Mouse (Mus musculus): Measurements from ENCODE around the gene Notch2. TPM values are rescaled to one million over a fixed set of nuclear protein-coding genes. Genes with fewer than 3 reads are reported as not detected.

The Notch2 gene
- total and polyA plus RNA-seq, 2 experiments from 2014 or later: 8.1 to 28.4 TPM

GRCm38 (mm10) chr3:98157585-98157984 lies 144.3 kb downstream of the Notch2 start:
- ATAC-seq (no peak), DNase-seq (no peak)
- H3K4me1 ChIP-seq (ENCODE audit: insufficient read depth): no peaks in the 10 kb centered on the region
- H3K36me3 ChIP-seq (ENCODE audit: insufficient read depth): no peaks in the 10 kb centered on the region
- WGBS: 72% methylated on average over 2 of the region's 2 CpGs
- no peak overlapping the region for H3K4me3 ChIP-seq (ENCODE audit: low read depth, low read length)
- no peak overlapping the region for H3K9ac ChIP-seq
- no peak for TF ChIP-seq CTCF (IDR thresholded peaks at IDR 0.05; ENCODE audit: low read depth)
- no peak overlapping the region for H3K4me2 ChIP-seq (ENCODE audit: low read depth)
- H3K27me3 ChIP-seq (ENCODE audit: insufficient read depth, low read length): no peaks in the 10 kb centered on the region
- no peaks in the 10 kb centered on the region for H3K9me3 ChIP-seq (ENCODE audit: low read length)
- no peak overlapping the region for H3K27ac ChIP-seq (ENCODE audit: low read depth, low read length)

GRCm38 (mm10) chr3:98158646-98159045 lies 145.3 kb downstream of the Notch2 start:
- no peaks in the 10 kb centered on the region for H3K9me3 ChIP-seq (ENCODE audit: low read length)
- no peaks in the 10 kb centered on the region for H3K27me3 ChIP-seq (ENCODE audit: insufficient read depth, low read length)
- 75% methylated on average over 4 of the region's 4 CpGs for WGBS
- H3K27ac ChIP-seq (ENCODE audit: low read depth, low read length): no peak overlapping the region
- H3K9ac ChIP-seq: no peak overlapping the region
- DNase-seq (no peak), ATAC-seq (no peak)
- H3K4me2 ChIP-seq (ENCODE audit: low read depth): no peak overlapping the region
- H3K4me1 ChIP-seq (ENCODE audit: insufficient read depth): no peaks in the 10 kb centered on the region
- no peaks in the 10 kb centered on the region for H3K36me3 ChIP-seq (ENCODE audit: insufficient read depth)
- TF ChIP-seq CTCF (IDR thresholded peaks at IDR 0.05; ENCODE audit: low read depth): no peak
- H3K4me3 ChIP-seq (ENCODE audit: low read depth, low read length): no peak overlapping the region

DNA sequence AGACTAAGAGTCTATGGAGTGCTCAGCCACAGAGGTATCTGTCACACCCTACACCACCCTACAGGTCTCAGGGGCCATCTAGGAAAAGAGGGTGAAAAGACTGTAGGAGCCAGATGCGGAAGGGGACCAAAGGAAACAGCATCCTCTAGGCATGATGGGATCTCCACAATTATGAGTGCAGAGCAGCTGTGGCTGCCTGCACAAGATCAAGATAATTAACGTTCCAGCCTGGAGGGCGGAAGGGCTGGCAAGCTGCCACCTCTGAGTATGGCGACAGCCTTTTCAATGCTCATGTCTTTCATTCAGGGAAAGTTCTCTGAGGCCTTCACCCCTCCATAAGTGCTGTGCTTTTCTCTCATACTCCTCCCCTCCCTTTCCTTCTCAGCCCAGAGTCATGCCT lies 146.0 kb downstream of the Notch2 start:
- Histone ChIP-seq H3K27ac (ENCODE audit: low read depth, low read length) (no peak overlapping the region), H3K4me3 (ENCODE audit: low read depth, low read length) (no peak overlapping the region), H3K4me2 (ENCODE audit: low read depth) (no peak overlapping the region), H3K9ac (no peak overlapping the region), H3K4me1 (ENCODE audit: insufficient read depth) (no peaks in the 10 kb centered on the region), H3K9me3 (ENCODE audit: low read length) (no peaks in the 10 kb centered on the region), H3K36me3 (ENCODE audit: insufficient read depth) (no peaks in the 10 kb centered on the region), H3K27me3 (ENCODE audit: insufficient read depth, low read length) (no peaks in the 10 kb centered on the region)
- peak; percentile 20 for DNase-seq
- no peak for TF ChIP-seq CTCF (IDR thresholded peaks at IDR 0.05; ENCODE audit: low read depth)
- ATAC-seq: peak; percentile 59
- 18% methylated on average over 4 of the region's 4 CpGs for WGBS

GRCm38 (mm10) chr3:98160330-98160729 lies 147.0 kb downstream of the Notch2 start, which contains the start of gene Adam30:
TSS of gene Adam30 (plus strand) at chr3:98160630.
- Histone ChIP-seq H3K36me3 (ENCODE audit: insufficient read depth) (no peaks in the 10 kb centered on the region), H3K9ac (no peak within 1 kb of the TSS), H3K4me2 (ENCODE audit: low read depth) (no peak within 1 kb of the TSS), H3K27me3 (ENCODE audit: insufficient read depth, low read length) (no peaks in the 10 kb centered on the region), H3K4me3 (ENCODE audit: low read depth, low read length) (no peak within 1 kb of the TSS), H3K9me3 (ENCODE audit: low read length) (no peaks in the 10 kb centered on the region), H3K27ac (ENCODE audit: low read depth, low read length) (no peak within 1 kb of the TSS), H3K4me1 (ENCODE audit: insufficient read depth) (no peaks in the 10 kb centered on the region)
- DNase-seq (no peak), ATAC-seq (no peak)
- 88% methylated on average over 17 of the region's 17 CpGs for WGBS
- TF ChIP-seq CTCF (IDR thresholded peaks at IDR 0.05; ENCODE audit: low read depth): no peak

DNA sequence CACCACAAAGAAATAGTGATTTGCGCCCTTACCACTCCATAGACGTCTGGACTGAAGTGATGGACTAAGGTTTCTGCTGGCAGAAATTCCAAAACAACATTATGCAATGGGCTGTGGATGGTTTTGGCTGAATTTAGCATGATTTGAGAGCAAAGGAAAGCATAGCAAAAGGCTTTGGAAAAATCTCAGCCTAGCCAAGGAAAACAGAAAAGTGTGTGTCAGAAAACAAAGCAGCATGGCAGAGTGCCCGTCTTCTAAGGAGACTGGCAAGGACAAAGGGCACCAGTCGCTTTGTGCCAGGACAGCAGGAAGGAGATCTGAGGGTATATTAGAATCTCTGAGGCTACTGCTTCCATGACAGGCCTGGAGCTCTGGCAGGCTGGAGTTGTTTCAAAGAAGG lies 165.0 kb downstream of the Notch2 start:
- Histone ChIP-seq H3K4me3 (ENCODE audit: low read depth, low read length) (no peak overlapping the region), H3K9me3 (ENCODE audit: low read length) (0 out of 2 replicates have a peak, but pooled peaks cover 10% of the 10 kb centered on the region), H3K36me3 (ENCODE audit: insufficient read depth) (no peaks in the 10 kb centered on the region), H3K27ac (ENCODE audit: low read depth, low read length) (no peak overlapping the region), H3K27me3 (ENCODE audit: insufficient read depth, low read length) (no peaks in the 10 kb centered on the region), H3K9ac (no peak overlapping the region), H3K4me2 (ENCODE audit: low read depth) (no peak overlapping the region), H3K4me1 (ENCODE audit: insufficient read depth) (no peaks in the 10 kb centered on the region)
- DNase-seq (peak; percentile 50), ATAC-seq (peak; percentile 59; the same call in 1 of the 2 replicates)
- TF ChIP-seq CTCF (IDR thresholded peaks at IDR 0.05; ENCODE audit: low read depth): no peak
- WGBS: 42% methylated on average over 4 of the region's 4 CpGs

DNA sequence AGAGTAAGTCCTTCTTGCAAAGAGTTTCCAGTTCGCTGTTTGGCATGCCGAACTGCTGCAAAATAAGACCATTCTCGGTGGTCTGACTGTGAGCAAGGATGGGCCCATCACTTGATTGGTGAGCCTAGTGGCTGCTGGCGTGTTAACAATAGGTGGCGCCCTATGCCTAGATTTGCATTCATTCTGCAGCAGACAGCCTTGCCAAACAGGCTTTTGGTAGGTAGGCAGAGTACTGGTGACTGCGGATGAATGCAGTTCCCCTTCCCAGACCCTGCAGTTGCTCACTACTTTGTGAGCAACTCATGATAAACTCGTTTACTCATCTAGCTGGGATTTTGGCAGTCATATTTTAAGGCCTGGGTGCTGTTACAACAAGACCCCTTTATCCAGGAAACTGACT lies 167.5 kb downstream of the Notch2 start:
- no peak overlapping the region for H3K4me2 ChIP-seq (ENCODE audit: low read depth)
- H3K4me3 ChIP-seq (ENCODE audit: low read depth, low read length): no peak overlapping the region
- H3K4me1 ChIP-seq (ENCODE audit: insufficient read depth): no peaks in the 10 kb centered on the region
- WGBS: 22% methylated on average over 7 of the region's 7 CpGs
- peak; percentile 68 for TF ChIP-seq CTCF (IDR thresholded peaks at IDR 0.05; ENCODE audit: low read depth)
- no peaks in the 10 kb centered on the region for H3K36me3 ChIP-seq (ENCODE audit: insufficient read depth)
- H3K9me3 ChIP-seq (ENCODE audit: low read length): 0 out of 2 replicates have a peak, but pooled peaks cover 7% of the 10 kb centered on the region
- ATAC-seq: peak; percentile 63
- no peak overlapping the region for H3K27ac ChIP-seq (ENCODE audit: low read depth, low read length)
- H3K27me3 ChIP-seq (ENCODE audit: insufficient read depth, low read length): no peaks in the 10 kb centered on the region
- H3K9ac ChIP-seq: no peak overlapping the region
- peak; percentile 70 for DNase-seq

DNA sequence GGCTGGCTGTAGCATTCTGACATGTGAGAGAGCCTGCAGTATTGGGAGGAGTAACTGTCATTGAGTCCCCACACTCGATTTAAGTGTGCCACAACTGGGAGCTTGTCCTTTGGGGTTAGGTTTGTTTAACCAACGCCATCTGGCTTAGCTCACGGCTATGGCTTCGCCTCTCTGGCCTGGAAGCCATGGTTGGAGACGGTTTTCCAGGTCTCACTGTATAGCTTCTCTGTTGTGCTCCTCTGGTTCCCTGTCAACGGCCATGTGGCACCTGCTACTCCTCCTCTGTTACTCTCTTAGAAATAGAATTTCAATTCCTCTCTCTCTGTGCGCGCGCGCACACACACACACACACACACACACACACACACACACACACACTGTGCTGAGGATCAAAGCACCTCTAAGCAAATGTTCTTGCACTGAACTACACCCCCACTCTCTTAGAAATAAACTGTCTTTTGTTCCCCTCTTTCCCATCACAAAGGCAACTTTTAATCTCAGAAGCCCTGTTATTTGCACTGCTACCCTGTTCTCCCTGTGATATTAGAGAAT lies 171.9 kb downstream of the Notch2 start:
- TF ChIP-seq CTCF (IDR thresholded peaks at IDR 0.05; ENCODE audit: low read depth): no peak
- peak; percentile 62 for ATAC-seq
- H3K4me2 ChIP-seq (ENCODE audit: low read depth): no peak overlapping the region
- no peaks in the 10 kb centered on the region for H3K9me3 ChIP-seq (ENCODE audit: low read length)
- WGBS: 37% methylated on average over 10 of the region's 10 CpGs
- H3K27me3 ChIP-seq (ENCODE audit: insufficient read depth, low read length): no peaks in the 10 kb centered on the region
- DNase-seq: peak; percentile 26
- H3K4me3 ChIP-seq (ENCODE audit: low read depth, low read length): no peak overlapping the region
- H3K27ac ChIP-seq (ENCODE audit: low read depth, low read length): no peak overlapping the region
- H3K36me3 ChIP-seq (ENCODE audit: insufficient read depth): no peaks in the 10 kb centered on the region
- no peaks in the 10 kb centered on the region for H3K4me1 ChIP-seq (ENCODE audit: insufficient read depth)
- H3K9ac ChIP-seq: no peak overlapping the region
